Mouse (Mus musculus) embryonic facial prominence, embryonic 15.5 days (tissue): ENCODE results near the gene Gm8914. TPM values are rescaled to one million over a fixed set of nuclear protein-coding genes. Genes with fewer than 3 reads are reported as not detected.
"Not testable (repeated sequence)": the region's sequence is repeated elsewhere in the genome, so short reads cannot be mapped to it uniquely, and the experiment has no call there.

Experiments used
- ATAC-seq: fragments of 200-750 bp; cut with Nextera tagmentation; 2 replicates; pipeline ENCODE4 v1.8.0; 2017; ENCODE audit warnings: low read depth, moderate TSS enrichment; ENCODE audit not compliant: insufficient number of reproducible peaks, low FRiP score, low TSS enrichment
- H3K27ac ChIP-seq: fragments of 300-500 bp; sonication (generic); replicated peaks from 2 replicates; pipeline ENCODE4 v1.5.1; 2015; ENCODE audit warnings: mild to moderate bottlenecking, inconsistent platforms
- H3K27me3 ChIP-seq: fragments of 300-500 bp; sonication (generic); 2 replicates; pipeline ENCODE4 v1.6.1; 2015; ENCODE audit warnings: inconsistent platforms
- H3K36me3 ChIP-seq: fragments of 300-500 bp; sonication (generic); 2 replicates; pipeline ENCODE4 v1.6.1; 2015; ENCODE audit warnings: mild to moderate bottlenecking, inconsistent platforms
- H3K4me1 ChIP-seq: fragments of 300-500 bp; sonication (generic); 2 replicates; pipeline ENCODE4 v1.6.1; 2015; ENCODE audit warnings: inconsistent platforms
- H3K4me2 ChIP-seq: fragments of 300-500 bp; sonication (generic); replicated peaks from 2 replicates; pipeline ENCODE4 v1.6.1; 2015; ENCODE audit warnings: mild to moderate bottlenecking, inconsistent platforms
- H3K4me3 ChIP-seq: fragments of 300-500 bp; sonication (generic); replicated peaks from 2 replicates; pipeline ENCODE4 v1.5.1; 2015; ENCODE audit warnings: mild to moderate bottlenecking, inconsistent platforms
- H3K9ac ChIP-seq: fragments of 300-500 bp; sonication (generic); 2 replicates; pipeline ENCODE4 v1.6.1; 2015; ENCODE audit warnings: inconsistent platforms
- H3K9me3 ChIP-seq: fragments of 300-500 bp; sonication (generic); replicated peaks from 2 replicates; pipeline ENCODE4 v1.6.1; 2016; ENCODE audit warnings: inconsistent platforms
- WGBS: fragments of 180-500 bp; shearing (Covaris S2); methylation state at CpG from one replicate; pipeline ENCODE4 v1.1.7; 2015; 5-methylcytosine and 5-hydroxymethylcytosine counted together
- polyA plus RNA-seq: library from polyadenylated mRNA; unstranded; fragments of >200 nt; fragmentation: Nextera tagmentation; extraction: Ambion mirVana; gene quantifications from 2 replicates; pipeline ENCODE4 v1.2.1, GENCODE M21; 2015

Gm8914 gene
- not detected in 2 replicates for polyA plus RNA-seq

GRCm38 (mm10) chrX:91479826-91480225 is at the start of gene Gm8914:
Gene Gm8914 (plus strand): TSS chrX:91480126.
- not testable (repeated sequence) for H3K9ac ChIP-seq, H3K9me3 ChIP-seq, H3K4me2 ChIP-seq, H3K27me3 ChIP-seq, H3K4me3 ChIP-seq, ATAC-seq, H3K27ac ChIP-seq, H3K4me1 ChIP-seq, H3K36me3 ChIP-seq
- WGBS, result no CpG with 5 or more reads among the region's 5 CpGs

Other genes starting within 250 kb of the Gm8914 start
- not detected in 2 replicates for gene Mageb2, start 148.4 kb upstream of the Gm8914 start, polyA plus RNA-seq
- not detected in 2 replicates for gene Gm5072, start 87.6 kb upstream of the Gm8914 start, polyA plus RNA-seq
- not detected in 2 replicates for gene 1700084M14Rik, start 95.8 kb downstream of the Gm8914 start, polyA plus RNA-seq
- gene Gm14781, start 152.1 kb downstream of the Gm8914 start, polyA plus RNA-seq, result not detected in 2 replicates